Mouse (Mus musculus): Measurements from ENCODE around the gene Trim50. TPM values are rescaled to one million over a fixed set of nuclear protein-coding genes. Genes with fewer than 3 reads are reported as not detected.

Trim50 gene
- not detected for total RNA-seq (2021)
- long read RNA-seq, experiment 1: 0 reads
- long read RNA-seq, experiment 2: 0 reads

GRCm38 (mm10) chr5:135352995-135353394 lies at the start of gene Trim50:
Gene Trim50, plus strand, starts transcription at chr5:135353295.
- DNase-seq: no peak
- intact Hi-C loops (cut with DNase I; ENCODE audit: low total_unique reads): no loop called here

- intact Hi-C loops (cut with DNase I; ENCODE audit: low total_unique reads): no loop called here
- DNase-seq: no peak
Observed at GRCm38 (mm10) chr5:135306321-135306965, 46.7 kb upstream of the Trim50 start.

DNA sequence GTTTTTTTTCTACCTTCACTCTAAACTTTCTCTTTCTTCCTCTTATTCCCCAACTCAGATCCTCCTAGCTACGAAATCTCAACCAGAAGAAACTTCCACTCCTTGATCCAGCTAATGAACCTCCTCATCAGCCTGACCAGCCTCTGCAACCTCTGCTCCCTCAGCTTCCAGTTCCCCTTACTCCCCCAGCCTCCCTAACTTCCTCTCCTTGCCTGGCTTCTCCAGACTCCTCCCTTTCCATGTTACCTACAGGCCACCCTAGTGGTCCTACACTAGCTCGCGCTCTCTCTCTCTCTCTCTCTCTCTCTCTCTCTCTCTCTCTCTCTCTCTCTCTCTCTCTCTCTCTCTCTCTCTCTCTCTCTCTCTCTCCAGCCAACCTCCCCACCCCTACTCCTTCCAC lies 36.9 kb upstream of the Trim50 start:
- intact Hi-C loops (cut with DNase I; ENCODE audit: low total_unique reads): no loop called here
- no peak for DNase-seq

DNA sequence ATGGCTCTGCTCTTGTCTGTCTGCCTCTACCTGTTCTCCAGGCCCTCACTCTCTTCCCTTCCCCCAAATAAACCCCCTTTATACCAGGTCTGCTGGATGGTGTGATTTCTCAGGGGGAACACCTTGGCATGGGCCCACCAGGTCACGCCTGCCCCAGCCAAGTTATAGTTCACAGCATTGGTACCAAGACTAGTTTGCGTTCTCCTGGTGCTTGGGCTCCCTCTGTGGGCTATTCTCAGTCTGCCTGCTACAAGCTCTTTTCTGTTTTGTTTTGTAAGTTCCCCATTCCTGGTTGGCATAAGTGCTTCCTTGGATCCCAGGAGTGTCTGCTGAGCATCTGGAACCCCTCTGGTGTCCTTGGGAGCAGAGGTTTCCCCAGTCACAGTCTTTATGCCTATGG lies 33.2 kb upstream of the Trim50 start:
- intact Hi-C loops (cut with DNase I; ENCODE audit: low total_unique reads): no loop called here
- no peak for DNase-seq

- intact Hi-C loops (cut with DNase I; ENCODE audit: low total_unique reads): no loop called here
- no peak for DNase-seq
Observed at GRCm38 (mm10) chr5:135322197-135322596, 30.9 kb upstream of the Trim50 start.

DNA sequence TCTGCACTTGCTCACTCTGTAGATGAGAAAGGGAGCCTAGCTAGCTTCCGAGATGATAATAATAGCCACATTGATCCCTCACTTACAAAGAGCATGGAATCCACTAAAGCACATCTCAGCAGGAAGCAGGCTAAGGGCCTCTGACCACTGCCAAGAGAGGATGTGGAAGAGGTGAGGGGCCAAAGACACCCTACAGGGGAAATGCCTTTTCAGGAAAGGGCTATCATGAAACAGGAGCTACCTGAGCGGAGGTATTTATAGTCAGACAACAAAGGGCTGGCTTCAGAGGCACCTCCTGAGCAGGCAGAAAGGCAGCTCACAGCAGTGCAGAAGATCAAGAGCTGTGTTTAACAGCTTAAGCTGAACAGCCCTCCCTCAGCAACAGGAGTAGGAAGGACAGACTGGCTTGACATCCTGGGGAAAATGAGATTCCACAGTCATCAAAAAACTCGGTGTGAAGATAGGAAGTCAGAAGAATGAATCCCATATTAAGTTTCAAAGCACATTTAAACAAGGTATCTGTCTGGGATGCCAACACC lies 26.9 kb upstream of the Trim50 start:
- DNase-seq: no peak
- intact Hi-C loops (cut with DNase I; ENCODE audit: low total_unique reads): no loop called here

GRCm38 (mm10) chr5:135329471-135329870 lies 23.6 kb upstream of the Trim50 start:
- DNase-seq: no peak
- intact Hi-C loops (cut with DNase I; ENCODE audit: low total_unique reads): no loop called here

GRCm38 (mm10) chr5:135330201-135330600 lies 22.9 kb upstream of the Trim50 start:
- intact Hi-C loops (cut with DNase I; ENCODE audit: low total_unique reads): no loop called here
- DNase-seq: no peak

GRCm38 (mm10) chr5:135331161-135331560 lies 21.9 kb upstream of the Trim50 start:
- intact Hi-C loops (cut with DNase I; ENCODE audit: low total_unique reads): no loop called here
- DNase-seq: no peak

DNA sequence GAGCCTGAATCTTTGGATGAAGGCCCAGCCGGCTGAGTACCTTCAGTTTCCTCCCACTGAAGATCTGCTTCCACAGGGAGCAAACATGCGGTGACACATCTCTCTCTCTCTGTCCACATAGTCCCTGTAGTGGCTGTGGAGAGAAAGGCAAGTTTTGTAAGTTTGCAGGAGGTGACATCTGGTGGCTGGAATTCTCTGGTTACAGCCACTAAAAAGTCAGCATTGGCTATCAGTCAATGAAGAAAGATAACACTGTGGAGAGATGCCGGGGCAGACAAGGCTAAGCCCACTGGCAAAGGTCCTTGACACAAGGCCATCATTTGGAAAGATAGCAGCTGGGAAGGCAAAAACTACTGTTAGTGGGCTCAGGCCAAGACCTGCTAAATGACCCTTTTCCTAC lies 15.5 kb upstream of the Trim50 start:
- DNase-seq: no peak
- intact Hi-C loops (cut with DNase I; ENCODE audit: low total_unique reads): no loop called here

- intact Hi-C loops (cut with DNase I; ENCODE audit: low total_unique reads): no loop called here
- no peak for DNase-seq
Observed at GRCm38 (mm10) chr5:135345989-135346388, 7.1 kb upstream of the Trim50 start.

DNA sequence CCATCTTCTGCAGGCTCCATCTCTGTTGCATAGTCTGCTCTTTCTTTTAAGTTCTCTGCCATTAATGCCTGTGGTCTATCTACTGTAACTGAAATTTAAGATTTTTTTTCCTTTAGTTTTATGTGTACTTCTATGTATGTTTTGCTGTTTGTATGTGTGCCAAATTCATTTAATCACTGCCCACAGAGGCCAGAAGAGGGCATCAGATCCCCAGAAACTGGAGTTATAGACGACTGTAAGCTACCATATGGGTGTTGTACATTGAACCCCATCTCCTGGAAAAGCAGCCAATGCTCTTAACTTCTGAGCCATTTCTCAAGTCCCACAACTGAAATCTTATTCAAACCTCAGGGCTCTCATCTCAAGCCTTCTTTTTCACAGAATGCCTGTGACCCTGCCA lies 6.7 kb upstream of the Trim50 start:
- no peak for DNase-seq
- intact Hi-C loops (cut with DNase I; ENCODE audit: low total_unique reads): no loop called here

- no peak for DNase-seq
- intact Hi-C loops (cut with DNase I; ENCODE audit: low total_unique reads): no loop called here
Observed at GRCm38 (mm10) chr5:135347511-135348011, 5.5 kb upstream of the Trim50 start.

- intact Hi-C loops (cut with DNase I; ENCODE audit: low total_unique reads): no loop called here
- no peak for DNase-seq
Observed at GRCm38 (mm10) chr5:135349862-135350261, 3.2 kb upstream of the Trim50 start, which contains the start of gene Fkbp6. Gene Fkbp6, minus strand, starts transcription at chr5:135350044.

DNA sequence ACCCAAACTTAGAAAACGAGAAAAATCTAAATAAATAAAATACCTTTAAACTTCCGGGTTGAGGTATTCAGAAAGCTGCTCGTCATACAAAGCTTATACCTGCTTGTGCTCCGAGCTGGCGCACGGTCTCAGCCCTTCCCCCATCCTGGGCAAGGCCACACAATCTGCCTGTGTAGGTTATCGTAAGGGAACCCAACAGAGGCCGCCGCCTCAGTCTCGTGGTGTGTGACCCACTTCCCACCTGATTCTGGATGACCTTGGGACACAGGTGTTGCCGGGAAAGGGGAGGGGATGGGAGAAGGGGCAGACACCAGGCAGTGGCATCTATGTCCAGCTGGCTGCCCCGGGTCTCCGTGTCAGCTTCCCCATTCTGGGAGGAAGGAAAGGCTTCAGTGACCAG lies 1.5 kb upstream of the Trim50 start:
- intact Hi-C loops (cut with DNase I; ENCODE audit: low total_unique reads): no loop called here
- no peak for DNase-seq

- no peak for DNase-seq
- intact Hi-C loops (cut with DNase I; ENCODE audit: low total_unique reads): no loop called here
Observed at GRCm38 (mm10) chr5:135353564-135353963, 469 bp downstream of the Trim50 start.

GRCm38 (mm10) chr5:135356090-135356489 lies 3.0 kb downstream of the Trim50 start:
- intact Hi-C loops (cut with DNase I; ENCODE audit: low total_unique reads): no loop called here
- no peak for DNase-seq

DNA sequence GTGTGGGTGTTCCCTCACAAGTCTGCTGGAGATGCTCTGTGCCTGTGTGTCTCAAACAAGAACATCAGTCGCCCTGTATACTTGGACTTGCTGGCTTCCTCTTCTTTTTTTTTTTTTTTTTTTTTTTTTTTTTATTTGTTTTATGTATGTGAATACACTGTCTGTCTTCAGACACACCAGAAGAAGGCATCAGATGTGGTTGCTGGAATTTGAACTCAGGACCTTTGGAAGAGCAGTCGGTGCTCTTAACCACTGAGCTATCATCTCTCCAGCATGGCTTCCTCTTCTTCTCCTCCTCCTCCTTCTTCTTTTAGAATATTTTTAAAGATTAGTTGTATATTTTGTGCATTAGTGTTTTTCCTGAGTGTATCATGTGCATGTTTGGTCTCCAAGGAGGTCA lies 4.5 kb downstream of the Trim50 start:
- DNase-seq: no peak
- intact Hi-C loops (cut with DNase I; ENCODE audit: low total_unique reads): no loop called here

DNA sequence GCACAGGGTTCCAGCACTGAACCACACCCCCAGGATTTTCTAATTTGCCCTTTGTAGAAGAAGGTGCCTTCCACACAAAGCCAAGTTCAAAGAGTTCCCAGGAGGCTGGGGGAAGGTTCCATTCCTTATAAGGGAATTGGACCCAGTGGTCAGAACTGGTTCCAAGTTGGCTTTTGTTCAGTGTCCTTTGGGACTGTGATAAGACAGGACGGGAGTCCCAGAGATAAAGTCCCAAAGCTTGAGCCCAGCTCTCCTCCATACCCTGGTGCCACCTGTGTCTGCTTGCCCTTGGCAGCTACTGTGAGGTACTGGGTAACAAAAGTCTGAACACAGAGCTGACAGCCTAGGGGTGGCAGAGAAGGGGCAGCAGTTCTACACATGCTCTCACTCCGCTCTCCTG lies 6.7 kb downstream of the Trim50 start:
- no peak for DNase-seq
- intact Hi-C loops (cut with DNase I; ENCODE audit: low total_unique reads): no loop called here

DNA sequence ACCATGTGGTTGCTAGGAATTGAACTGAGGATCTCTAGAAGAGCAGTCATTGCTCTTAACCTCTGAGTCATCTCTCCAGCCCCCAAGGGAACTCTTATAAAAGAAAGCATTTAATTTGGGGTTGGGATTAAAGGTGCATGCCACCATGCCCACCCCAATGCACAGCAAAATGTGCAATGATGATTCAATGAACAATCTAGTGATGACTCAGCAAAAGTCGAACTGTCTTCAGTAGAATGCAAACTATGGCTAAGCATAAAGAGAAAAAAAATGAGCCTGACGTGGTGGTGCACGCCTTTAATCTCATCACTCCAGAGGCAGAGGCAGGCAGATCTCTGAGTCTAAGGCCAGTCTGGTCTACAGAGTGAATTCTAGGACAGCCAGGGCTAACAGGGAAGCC lies 9.5 kb downstream of the Trim50 start:
- intact Hi-C loops (cut with DNase I; ENCODE audit: low total_unique reads): no loop called here
- no peak for DNase-seq

GRCm38 (mm10) chr5:135363540-135363939 lies 10.4 kb downstream of the Trim50 start:
- no peak for DNase-seq
- intact Hi-C loops (cut with DNase I; ENCODE audit: low total_unique reads): no loop called here

All from gastrocnemius, postnatal 14 days (tissue).